Mouse (Mus musculus) v-Abl transformed pro-B cells (cell line): ENCODE data around the gene Tnfrsf1a.
"Not testable (repeated sequence)": the region's sequence is repeated elsewhere in the genome, so short reads cannot be mapped to it uniquely, and the experiment has no call there.

Source experiments
- in situ Hi-C, 2 experiments: fragments of 400-800 bp; cut with MboI; formaldehyde crosslinking; loops; one replicate each; pipeline ENCODE4 v1.15.1; 2025; ENCODE audit not compliant: unreplicated experiment in 2 of 2

The Tnfrsf1a gene

DNA sequence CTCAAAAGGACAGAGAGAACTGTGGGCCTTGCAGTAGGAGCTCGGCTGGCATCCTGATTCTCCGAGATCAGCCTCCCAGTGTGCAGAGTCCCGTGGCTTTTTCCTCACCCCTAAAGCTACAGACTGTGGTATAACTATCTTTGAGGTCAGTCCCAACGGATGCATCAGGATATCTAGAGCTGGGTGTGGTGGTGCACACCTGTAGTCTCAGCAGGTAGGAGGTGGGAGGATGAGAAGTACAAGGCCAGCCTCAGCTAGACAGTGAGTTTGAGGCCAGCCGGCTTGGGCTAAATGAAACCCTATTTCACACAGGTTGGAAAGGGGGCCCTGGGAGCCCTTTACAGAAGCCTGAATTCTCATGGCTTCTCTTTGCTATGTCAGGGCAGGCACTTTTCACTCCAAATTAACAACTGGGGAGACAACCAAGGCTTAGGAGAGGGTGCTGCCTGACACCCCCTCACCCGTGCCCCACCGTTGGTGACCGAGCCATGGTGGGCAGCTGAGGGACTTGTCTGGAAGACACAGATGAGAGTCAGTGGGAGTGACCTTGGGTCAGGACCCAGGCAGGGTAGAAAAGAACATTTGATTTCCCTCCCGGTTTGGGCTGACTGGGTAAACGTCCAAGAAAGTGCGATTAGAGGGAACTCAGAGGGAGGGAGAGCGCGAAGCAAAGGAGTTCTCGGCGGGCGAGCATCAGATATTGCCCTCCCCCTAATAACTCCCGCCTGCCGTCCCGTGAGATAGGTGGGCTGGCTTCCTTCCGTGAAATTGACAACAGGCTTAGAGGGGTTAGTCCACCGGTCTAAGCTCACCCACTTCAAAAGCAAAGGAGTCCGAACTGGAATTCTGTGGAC is at the start of gene Tnfrsf1a:
Gene Tnfrsf1a, plus strand, starts transcription at position 642 of the 854 bp plus-strand sequence.
- in situ Hi-C loops = no loop called here

DNA sequence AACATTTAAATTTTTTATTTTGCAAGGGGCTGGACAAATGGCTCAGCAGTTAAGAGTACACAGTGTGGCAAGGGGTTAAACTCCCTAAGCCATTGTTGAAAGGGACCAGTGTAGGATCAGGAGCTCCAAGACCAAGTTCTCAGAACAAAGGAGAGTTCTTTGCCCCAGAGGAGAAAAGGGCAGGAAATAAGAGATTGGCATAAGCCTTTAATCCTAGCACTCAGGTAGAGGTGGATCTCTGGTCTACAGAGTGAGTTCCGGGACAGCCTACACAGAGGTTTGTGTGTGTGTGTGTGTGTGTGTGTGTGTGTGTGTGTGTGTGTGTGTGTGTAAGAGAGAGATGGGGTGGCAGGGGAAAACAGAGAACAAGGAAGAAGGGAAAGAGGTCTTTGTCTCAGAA is 48.2 kb upstream of the Tnfrsf1a start:
- in situ Hi-C loops = no loop called here

DNA sequence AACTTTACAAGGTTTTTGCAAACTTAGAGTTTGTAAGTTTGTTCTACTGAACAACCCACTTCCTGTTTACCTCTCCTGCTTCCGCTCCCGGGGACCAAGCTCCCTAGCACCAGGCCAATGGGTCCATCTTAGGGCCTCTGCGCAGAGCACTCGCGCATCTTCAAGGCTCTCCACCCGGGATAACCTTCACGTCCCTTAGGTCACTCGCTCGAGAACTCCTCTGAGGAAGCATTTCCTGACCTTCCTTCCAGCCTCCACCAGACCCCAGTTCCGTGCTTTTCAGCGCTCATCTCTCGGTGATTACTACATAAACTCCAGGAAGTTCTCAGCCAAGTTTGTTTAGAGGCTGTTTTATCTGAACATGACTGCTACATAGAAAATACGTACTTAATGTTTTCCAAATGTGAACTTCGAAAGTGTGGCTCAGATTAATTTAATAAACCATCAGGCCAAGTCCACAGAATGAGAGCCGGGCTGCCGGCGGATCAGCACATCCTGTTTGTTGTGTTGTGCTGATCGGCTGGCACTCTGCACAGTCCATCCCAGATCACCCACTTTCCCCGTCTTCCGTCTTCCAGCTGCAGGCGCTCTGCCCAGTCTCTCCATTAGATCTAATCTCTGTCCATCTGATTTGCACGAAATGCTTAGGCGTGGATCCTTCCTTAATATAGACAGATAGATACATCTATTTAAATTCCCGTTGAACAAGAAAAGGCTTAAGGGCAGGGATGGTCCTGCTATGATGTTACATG is 46.8 kb upstream of the Tnfrsf1a start:
- in situ Hi-C loops = no loop called here

DNA sequence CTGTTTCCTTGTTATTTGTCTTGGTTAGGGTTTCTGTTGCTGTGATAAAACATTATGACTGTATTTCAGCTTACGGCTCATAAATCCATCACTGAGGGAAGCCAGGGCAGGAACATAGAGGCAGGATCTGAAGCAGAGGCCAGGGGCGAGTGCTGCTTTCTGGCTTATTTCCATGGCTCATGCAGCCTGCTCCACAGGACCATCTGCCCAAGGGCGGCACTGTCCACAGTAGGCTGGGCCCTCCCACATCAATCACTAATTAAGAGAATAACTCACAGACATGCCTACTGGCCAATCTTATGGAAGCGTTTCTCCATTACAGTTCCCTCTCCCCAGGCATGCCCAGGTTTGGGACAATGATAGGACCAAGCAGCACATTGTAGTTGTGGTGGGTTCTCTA is 45.9 kb upstream of the Tnfrsf1a start:
- in situ Hi-C loops = no loop called here

DNA sequence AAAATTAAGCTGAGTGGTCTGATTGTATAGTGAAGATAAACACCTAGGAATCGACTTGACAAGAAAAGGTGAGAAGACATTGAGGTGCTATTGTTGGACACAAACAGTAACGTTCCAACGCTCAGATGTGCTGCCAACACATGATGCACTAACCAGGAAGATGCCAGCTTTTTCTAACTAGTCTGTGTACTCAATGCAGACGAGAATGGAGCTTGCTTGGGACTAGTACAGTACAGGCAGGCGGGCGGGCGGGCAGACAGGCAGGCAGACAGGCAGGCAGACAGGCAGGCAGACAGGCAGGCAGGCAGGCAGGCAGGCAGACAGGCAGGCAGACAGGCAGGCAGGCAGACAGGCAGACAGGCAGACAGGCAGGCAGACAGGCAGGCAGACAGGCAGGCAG is 44.8 kb upstream of the Tnfrsf1a start:
- in situ Hi-C loops = not testable (repeated sequence)

DNA sequence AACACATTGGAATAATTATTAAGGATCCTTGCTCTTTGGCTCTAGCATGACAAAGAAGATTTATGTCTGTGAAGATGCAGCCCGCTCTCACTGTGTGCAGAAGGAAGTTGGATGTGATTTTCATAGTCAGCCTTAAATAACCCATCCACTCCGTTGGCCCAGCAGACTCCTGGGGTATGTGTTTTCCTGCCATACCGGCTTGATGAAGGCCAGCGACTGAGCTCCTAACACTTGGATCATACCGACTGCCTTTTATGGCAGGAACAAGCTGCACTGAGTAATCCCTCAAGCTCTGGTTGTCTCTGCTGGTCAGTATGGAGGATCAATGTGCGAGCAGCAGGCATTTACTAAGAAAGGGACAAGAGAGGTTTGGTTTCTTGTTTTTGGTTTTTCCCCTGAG is 43.7 kb upstream of the Tnfrsf1a start:
- in situ Hi-C loops = no loop called here

DNA sequence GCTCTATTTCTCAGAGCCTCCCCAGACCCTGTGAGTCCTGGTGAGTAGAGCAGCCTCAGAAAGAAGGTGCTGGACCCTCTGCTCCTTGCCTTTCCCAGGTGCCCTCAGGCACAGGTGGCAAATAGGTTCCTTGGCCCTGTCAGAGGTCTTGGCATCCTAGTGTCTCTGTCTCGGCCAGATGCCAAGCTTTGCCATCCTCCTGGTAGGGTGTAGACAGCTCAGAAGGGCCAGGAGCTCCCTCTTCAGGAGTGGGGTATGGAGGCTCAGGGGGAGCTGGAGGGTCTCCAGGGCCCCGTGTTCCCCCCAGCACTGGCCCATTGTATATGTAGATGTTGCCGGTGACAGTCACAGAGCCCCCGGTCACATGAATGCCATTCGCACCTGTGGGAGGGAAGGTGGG is 42.1 kb upstream of the Tnfrsf1a start:
- in situ Hi-C loops = no loop called here

DNA sequence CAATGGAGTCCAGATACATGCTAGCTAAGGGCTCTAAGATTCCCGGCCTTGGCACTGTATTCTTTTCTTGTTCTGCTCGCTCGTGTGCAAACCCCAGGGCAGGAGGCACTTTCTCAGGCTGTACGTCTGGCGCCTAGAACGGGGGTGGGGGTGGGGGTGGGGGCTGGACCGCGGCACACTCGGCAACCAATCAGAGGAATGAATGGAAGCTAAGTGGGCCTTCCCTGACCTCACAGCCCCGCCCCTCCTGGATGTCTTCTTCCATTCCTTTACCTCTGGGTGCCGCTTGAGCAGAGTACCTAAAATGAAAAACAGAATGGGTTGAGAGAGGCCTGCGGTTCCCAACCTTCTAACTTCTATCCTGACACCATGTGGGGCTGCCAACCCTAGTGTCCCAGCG is 40.2 kb upstream of the Tnfrsf1a start:
- in situ Hi-C loops = no loop called here

DNA sequence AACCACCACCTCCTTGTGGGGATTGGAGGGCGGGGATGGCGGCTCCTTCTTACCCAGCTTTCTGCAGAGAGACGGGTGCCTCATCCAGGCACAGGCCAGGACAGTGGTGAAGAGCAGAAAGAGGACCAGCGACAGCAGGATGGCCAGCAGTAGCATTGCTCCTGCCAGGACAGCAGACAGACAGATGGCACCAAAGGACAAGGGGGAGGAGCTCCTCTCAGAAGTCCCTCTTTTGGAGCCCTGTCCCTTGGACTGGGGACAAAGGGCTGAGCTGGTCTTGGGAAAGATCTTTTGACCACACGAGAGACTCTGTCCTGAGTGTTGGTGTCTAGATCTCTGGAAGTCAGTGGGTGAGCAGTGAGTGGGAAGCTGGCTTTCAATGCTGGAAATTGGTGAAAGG is 39.8 kb upstream of the Tnfrsf1a start:
- in situ Hi-C loops = no loop called here

DNA sequence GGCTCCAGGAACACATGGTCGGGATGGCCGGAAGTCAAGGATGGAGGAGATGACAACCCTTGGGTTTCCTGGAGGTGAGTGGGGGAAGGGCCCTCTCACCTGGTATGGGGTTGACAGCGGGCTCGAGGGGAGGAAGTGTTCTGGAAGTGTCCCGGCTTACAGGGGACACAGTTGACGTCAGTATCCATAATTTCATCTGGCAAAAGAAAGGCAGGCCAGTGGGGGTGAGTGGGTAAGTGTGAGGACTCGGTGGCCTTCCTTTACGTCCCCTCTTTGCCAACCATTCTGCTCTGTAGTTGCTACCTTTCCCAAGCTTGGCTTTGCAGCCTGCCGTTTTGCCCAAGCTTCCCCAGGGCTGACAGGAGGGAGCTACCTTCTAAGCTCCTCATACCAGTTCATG is 37.0 kb upstream of the Tnfrsf1a start:
- in situ Hi-C loops = no loop called here

DNA sequence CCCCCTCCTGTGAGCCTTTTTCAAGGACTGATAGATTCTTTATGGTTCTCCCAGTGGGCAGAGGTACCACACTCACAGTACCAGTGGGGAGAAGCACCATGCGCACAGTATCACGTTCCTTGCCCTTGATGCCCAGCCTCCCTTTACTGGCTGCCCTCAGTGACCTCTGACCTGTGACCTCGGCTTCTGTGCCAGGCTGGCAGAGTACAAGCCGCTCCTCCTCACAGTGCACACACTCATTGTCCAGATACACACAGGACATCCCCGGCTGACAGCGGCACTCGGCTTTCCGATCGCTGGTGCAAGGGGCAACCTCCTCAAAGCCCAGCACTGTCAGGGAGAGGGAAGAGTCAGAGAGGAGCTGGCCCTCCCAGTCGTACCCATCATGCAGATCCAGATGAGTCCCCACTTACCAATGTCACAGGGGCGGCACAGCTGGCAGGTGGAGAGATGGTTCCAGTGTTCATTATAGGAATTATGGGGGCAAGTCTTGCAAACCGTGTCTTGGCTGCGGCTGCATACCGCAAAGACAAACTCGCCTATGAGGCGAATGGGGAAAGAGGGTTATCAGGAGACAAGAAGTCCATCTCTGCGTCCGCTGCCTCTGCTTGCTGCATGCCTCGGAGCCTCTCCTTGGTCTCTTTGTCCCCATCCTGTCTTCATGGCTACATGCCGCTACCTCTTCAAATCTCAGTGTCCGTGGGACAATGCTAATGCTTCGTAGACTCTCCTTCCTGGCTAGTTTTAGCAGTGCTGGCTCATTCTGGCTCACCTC is 36.4 kb upstream of the Tnfrsf1a start:
- in situ Hi-C loops = no loop called here

DNA sequence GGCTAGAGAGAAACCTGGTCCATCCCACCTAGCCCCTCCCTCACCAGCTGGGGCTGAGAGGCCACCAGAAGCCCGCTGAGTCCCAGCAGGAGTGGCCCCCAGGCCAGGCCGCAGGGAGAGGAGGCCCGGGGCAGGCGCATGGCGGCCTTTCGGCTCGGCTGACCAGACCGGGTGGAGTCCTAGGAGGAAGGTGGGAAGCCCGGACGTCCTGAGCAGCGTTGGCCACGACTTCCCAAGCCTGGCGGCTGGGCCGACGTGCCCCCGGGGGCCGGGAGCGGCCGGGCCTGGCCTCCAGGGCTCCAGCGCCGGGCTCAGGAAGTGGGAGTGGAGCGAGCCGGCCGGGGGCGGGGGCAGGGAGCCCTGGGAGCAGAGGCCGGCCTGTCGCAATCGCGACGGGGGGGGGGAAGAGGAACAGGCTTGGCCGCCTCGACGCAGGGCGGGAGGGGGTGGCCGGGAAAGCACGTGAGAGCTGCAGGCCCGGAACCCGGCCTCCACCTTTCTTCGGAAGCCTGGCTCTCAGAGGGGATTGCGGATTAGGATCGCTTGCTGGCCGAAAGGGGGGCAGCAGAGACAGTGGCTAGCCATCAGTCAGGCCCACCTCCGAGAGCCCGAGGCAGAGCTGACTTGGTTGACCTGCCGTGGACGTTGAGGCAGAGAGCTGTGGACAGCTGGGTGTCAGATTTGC is 35.5 kb upstream of the Tnfrsf1a start, which contains the start of gene Ltbr:
Gene Ltbr, minus strand, starts transcription at position 340 of the 685 bp plus-strand sequence.
- in situ Hi-C loops = no loop called here

DNA sequence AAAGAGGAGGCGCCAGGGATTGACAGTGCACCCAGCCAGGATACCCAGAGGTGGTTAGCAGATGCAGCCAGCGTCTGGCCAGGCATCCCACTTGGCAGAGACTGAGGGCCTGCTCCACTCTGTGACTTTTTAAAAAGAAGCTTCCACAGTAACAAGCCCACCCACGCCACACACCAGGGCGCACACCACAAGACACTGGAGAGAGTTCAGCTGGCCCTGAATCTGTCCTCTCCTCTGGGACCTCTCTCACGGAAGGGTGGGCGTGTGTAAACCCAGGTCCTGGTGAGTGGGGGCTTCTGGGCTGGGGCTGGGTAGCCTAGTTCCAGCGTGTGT is 35.0 kb upstream of the Tnfrsf1a start:
- in situ Hi-C loops = no loop called here

DNA sequence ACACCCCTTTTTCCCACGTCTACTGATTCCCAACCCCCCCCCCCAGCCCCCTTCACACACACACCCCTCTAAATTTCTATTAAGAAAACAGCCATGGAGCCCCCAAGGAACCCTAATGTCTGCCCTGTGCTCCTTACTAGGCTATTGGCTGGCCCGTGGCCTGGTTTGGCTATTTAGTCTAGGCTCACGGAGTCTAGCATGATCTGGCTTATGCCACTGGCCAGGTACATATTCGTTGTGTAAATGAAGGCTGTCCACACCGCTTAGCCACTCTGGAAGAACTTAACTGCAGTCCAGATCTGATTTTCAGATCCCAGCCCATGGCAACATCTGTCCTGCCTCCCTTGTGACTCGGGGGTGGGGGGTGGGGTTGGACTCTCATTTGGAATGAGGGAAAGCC is 34.4 kb upstream of the Tnfrsf1a start:
- in situ Hi-C loops = no loop called here

DNA sequence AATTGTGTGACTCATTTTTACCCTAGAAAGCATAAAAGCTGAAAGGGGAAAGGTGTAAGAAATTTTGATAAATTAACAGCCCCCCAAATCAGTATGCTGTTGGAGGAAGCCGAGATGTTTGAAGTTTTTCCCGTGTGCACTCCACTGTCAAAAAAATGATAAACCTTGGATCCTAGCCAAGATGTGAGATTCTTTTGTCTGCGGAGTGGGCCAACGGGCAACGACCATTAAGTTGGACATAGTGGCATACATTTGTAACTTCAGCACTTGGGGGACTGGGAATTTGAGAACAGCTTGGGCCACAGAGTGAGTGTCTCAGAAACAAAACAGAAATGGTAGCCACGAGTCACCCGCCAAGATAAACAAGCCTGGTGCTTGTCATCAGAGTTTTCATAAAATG is 32.1 kb upstream of the Tnfrsf1a start:
- in situ Hi-C loops = no loop called here

DNA sequence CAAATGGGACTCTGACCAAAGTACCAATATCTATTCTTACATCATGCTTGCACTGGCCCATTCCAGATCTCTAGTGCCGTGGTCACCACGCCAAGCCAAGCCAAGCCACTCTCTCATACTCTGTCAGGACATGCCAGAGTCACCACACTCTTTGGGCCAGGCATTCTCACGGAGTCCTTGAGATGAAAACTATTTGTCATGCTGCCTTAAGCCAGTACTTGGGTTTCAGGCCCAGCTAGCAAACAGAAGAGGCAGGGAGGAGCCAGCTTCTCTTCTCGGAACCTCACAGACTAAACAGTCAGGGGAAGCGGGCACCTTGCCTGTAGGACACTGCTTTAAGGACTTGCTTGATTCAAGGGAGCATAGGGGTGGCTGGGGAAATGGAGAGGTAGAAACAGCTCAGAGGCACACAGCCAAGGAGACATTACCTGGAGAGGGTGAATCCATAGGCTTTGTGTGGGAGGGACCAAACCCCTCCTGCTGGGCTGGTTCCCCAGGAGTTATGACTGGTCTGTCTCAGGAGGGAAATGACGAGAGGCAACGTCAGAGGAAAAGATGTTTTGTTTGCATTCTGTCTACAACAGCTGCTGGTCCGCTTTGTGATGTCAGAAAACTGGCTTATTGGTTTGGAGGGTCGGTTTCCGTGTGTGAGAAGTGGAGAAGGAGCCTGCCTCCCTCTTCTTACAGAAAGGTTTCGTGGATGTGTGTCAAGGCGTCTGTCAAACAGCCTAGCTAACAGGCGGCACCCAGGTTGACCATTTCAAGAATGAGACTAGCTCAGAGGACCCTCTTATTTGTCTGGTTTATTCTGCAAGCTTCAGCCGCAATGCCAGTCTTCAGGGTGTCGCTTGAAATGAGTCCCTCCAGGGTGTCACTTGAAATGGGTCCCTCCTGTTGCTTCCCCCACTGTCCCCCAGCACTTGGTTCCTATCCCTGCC is 29.9 kb upstream of the Tnfrsf1a start:
- in situ Hi-C loops = no loop called here

DNA sequence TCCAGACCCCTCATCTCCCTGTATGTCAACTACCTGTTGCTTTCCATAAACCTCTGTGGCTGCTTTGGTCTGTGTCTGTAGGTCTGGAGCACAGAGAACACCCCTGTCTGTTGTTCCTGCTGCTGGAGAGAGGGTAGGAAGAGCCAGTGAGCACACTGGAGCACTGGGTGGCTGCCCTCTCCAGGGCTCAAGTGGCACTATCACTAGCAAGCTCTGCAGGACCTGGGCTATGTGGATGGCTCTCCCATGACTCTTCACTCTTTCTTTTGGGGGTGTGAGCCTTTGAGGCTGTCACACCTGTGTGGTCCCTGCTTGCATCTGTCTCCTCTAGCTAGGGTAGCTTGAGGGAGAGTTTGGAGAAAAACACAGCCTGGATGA is 29.3 kb upstream of the Tnfrsf1a start:
- in situ Hi-C loops = no loop called here

DNA sequence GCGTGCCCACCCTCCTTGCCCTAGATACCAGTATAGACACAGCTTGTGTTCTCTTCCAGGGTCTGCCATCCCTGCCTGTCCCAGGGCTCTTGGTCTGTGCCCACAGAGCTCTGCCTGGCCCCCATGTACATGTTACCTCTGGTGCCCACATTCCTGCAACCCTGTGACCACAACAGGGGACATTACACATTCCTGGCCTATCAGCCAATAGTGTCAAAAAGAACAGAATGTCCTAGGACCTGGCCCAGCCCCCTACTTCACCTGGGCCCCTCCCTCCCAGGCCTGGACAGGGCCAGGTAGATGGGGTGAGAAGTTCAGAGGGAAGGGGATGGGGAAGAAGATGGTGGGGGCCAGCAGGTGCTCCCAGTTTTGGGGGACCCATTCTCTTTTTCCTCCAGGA is 28.8 kb upstream of the Tnfrsf1a start, which contains the start of gene Scnn1a:
Gene Scnn1a, plus strand, starts transcription at position 337 of the 400 bp plus-strand sequence.
- in situ Hi-C loops = no loop called here

DNA sequence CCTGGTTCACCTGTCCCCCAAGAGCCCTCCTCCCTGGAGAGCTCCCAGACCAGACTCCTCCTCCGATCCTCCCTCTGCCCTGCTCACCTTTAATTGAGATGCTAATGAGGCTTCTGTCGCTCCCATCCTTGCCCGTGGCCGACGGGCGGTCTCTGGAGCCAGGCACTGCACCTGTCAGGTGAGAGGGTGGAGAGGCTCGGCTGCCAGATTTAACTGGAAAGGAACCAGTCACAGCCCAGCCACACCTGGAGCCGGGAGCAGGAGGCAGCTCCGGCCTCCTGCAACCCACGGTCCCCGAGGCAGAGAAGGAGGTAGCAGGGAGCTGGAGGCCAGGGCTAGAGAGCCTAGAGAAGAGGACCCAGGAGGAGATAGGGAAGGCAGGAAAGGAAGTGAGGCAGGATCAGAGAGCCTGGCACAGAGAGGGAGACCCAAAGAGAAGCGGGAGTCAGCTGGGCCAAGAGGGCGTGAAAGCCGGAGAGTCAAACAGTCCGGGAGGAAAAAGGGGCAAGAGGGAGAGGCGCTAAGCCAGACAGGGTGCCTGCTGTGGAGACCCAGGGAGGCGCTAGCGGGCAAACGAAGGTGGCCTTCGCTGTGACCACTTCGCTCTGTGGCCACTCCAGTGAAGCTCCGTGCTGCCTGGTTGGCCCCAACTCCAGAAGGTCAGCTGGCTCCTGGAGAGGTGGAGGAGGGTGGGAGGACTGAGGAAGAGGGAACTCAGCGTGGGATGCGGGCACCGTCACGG is 27.9 kb upstream of the Tnfrsf1a start:
- in situ Hi-C loops = no loop called here
